Mouse (Mus musculus) lung, embryonic 16.5 days (tissue): ENCODE data around the gene Neo1. TPM values are rescaled to one million over a fixed set of nuclear protein-coding genes. Genes with fewer than 3 reads are reported as not detected.

Experiments used
- ATAC-seq: fragments of 200-750 bp; cut with Nextera tagmentation; 2 replicates; pipeline ENCODE4 v1.8.0; 2017; ENCODE audit warnings: low read depth, mild to moderate bottlenecking, moderate library complexity
- H3K27ac ChIP-seq: fragments of 300-500 bp; sonication (generic); 2 replicates; pipeline ENCODE4 v1.5.1; 2014; ENCODE audit warnings: mild to moderate bottlenecking, control low read depth, low read length
- H3K27me3 ChIP-seq: fragments of 300-500 bp; sonication (generic); 2 replicates; pipeline ENCODE4 v1.6.1; 2014; ENCODE audit warnings: low read depth, low read length, mixed read lengths; ENCODE audit not compliant: control insufficient read depth, insufficient read depth
- H3K36me3 ChIP-seq: fragments of 300-500 bp; sonication (generic); 2 replicates; pipeline ENCODE4 v1.6.1; 2014; ENCODE audit warnings: low read length; ENCODE audit not compliant: control insufficient read depth, insufficient read depth
- H3K4me1 ChIP-seq: fragments of 300-500 bp; sonication (generic); replicated peaks from 2 replicates; pipeline ENCODE4 v1.6.1; 2014; ENCODE audit warnings: low read length, mixed read lengths; ENCODE audit not compliant: control insufficient read depth, insufficient read depth
- H3K4me2 ChIP-seq: fragments of 300-500 bp; sonication (generic); 2 replicates; pipeline ENCODE4 v1.6.1; 2014; ENCODE audit warnings: low read depth, low read length, control low read depth
- H3K4me3 ChIP-seq: fragments of 300-500 bp; sonication (generic); 2 replicates; pipeline ENCODE4 v1.5.1; 2014; ENCODE audit warnings: mild to moderate bottlenecking, low read length, control low read depth
- H3K9ac ChIP-seq: fragments of 300-500 bp; sonication (generic); 2 replicates; pipeline ENCODE4 v1.6.1; 2014; ENCODE audit warnings: low read length, control low read depth
- H3K9me3 ChIP-seq: fragments of 300-500 bp; sonication (generic); 2 replicates; pipeline ENCODE4 v1.6.1; 2016; ENCODE audit warnings: low read length; ENCODE audit not compliant: control insufficient read depth
- WGBS: fragments of 180-500 bp; shearing (Covaris S2); extraction: QIAGEN DNeasy Blood & Tissue Kit; methylation state at CpG from one replicate; pipeline ENCODE4 v1.1.7; 2014; 5-methylcytosine and 5-hydroxymethylcytosine counted together
- polyA plus RNA-seq: library from polyadenylated mRNA; unstranded; fragments of >200 nt; fragmentation: Nextera tagmentation; extraction: Ambion mirVana; gene quantifications from 2 replicates; pipeline ENCODE4 v1.2.1, GENCODE M21; 2015

Gene Neo1
- 38.9 and 39.1 TPM in 2 replicates for polyA plus RNA-seq

DNA sequence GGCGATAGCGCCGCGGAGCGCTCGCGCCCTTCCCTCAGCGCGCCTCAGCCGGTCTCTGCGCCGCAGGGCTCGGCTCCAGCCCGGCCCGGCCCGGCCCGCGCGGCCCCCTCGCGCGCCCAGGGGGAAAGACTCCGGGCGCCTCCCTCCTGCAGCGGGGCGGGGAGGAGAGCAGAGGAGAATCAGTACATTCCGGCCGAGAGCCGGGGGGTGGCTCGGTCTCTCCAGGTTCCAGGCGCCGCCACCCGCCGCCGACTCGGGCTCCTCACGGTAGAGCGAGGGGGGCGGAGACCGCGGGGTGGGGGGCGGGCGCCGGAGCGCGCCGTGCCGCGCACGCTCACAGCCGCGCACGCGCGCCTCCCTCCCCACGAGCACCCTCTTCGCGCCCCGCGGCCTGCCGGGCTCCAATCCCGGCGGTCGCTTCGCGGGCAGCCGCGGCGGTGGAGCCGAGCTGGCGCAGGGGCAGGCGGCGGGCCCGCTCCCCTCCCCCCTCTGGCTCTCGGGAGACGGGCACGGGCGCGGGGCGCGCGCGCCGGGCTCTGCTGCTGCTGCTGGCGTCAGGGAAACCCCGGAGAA is at the start of gene Neo1:
Gene Neo1, minus strand, starts transcription at position 283 of the 573 bp plus-strand sequence.
- 0% methylated on average over 26 of the region's 86 CpGs for WGBS

DNA sequence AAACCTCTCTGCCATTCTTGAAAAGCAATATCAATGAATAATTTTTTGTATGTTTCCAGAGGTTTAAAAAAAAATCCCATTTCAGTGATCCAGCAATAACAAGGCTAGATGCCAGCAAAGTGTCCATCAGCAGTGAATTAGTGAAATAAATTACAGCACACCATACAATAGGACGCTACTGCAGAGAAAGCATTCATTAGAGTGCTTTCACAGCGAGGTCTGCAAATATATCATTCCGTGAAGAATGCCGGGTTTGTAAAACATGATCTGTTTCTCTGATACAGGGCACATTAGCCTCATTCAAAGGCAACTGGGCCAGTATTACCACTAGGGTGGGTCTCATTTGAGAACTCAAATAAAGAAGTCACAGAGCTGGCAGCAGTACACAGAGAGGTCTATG is 39.4 kb upstream of the Neo1 start:
- 65% methylated on average over 4 of the region's 4 CpGs for WGBS
- Histone ChIP-seq H3K9ac (no peak overlapping the region), H3K36me3 (no peaks in the 10 kb centered on the region), H3K4me1 (peaks cover 17% of the 10 kb centered on the region), H3K27ac (no peak overlapping the region), H3K27me3 (no peaks in the 10 kb centered on the region), H3K9me3 (no peaks in the 10 kb centered on the region), H3K4me3 (no peak overlapping the region), H3K4me2 (no peak overlapping the region)
- ATAC-seq = no peak

More for the DNA sequence above, at the start of gene Neo1:
- no peaks in the 10 kb centered on the region for H3K36me3 ChIP-seq
- peak; percentile 92 for ATAC-seq
- H3K4me2 ChIP-seq = peak within 1 kb of the TSS; percentile 77
- peaks cover 9% of the 10 kb centered on the region; the same call in 1 of the 2 replicates for H3K4me1 ChIP-seq
- H3K9ac ChIP-seq = peak within 1 kb of the TSS; percentile 97
- peak within 1 kb of the TSS; percentile 71 for H3K4me3 ChIP-seq
- H3K27me3 ChIP-seq = no peaks in the 10 kb centered on the region
- H3K27ac ChIP-seq = peak within 1 kb of the TSS; percentile 100
- H3K9me3 ChIP-seq = no peaks in the 10 kb centered on the region

DNA sequence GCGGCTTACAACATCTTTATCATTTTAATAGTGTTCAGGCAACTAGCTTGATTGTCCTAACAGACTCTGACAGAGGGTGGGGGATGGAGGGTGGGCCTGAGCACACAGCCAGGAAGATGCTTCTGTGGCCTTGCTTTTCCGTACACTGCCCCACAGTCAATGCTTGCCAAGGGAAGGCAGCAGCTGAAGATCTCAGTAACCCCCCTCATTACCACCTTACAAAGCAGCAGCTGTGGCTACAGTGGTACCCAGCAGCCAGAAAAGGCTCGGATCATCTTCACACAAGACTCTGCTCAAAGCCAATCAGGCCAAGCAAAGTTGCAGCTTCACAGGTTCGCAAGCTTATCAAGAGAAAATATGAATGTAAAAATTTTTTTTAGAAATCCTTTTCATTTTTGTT is 37.6 kb upstream of the Neo1 start:
- Histone ChIP-seq H3K9ac (no peak overlapping the region), H3K9me3 (no peaks in the 10 kb centered on the region), H3K27me3 (no peaks in the 10 kb centered on the region), H3K4me2 (no peak overlapping the region), H3K27ac (no peak overlapping the region), H3K4me1 (peaks cover 17% of the 10 kb centered on the region), H3K36me3 (no peaks in the 10 kb centered on the region), H3K4me3 (no peak overlapping the region)
- 79% methylated on average over 4 of the region's 4 CpGs for WGBS
- ATAC-seq = no peak

DNA sequence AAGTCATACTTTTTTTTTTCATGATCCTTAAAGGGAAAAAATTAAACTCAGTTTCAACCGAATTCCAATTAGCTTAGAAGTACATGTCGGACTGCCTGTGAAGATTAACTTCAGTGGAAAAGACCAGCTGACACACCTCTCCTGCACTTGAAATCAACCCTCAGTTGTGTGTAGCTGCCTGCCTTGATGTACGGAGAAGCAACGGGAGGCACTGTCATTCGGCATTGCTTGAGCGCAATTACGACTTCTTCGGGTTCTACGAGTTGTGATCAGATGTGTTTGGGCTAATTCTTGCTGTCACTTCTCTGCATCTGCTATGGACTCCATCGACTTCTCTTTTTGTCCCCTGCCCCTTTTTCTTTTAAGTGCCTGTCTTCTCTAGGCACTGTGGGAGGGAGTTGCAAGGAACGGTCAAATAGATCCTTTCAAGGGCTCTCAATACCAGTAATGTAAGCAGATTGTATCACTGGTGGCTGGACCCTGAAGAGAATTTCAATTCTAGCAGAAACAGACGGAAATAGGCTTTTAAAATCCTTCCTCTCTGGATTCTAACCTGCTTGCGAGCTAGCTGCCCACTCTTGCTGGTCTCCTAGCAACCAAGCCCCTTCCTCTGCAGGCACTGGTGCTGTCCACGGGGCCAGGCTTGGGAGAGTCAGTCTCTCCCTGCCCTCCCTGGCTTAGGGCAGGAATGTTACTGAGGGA is 36.0 kb upstream of the Neo1 start:
- Histone ChIP-seq H3K4me2 (peak overlapping the region; percentile 24), H3K4me3 (peak overlapping the region; percentile 8; the same call in 1 of the 2 replicates), H3K9me3 (no peaks in the 10 kb centered on the region), H3K36me3 (no peaks in the 10 kb centered on the region), H3K9ac (no peak overlapping the region), H3K27me3 (no peaks in the 10 kb centered on the region), H3K27ac (no peak overlapping the region), H3K4me1 (peaks cover 17% of the 10 kb centered on the region)
- ATAC-seq = no peak
- 14% methylated on average over 14 of the region's 14 CpGs for WGBS

DNA sequence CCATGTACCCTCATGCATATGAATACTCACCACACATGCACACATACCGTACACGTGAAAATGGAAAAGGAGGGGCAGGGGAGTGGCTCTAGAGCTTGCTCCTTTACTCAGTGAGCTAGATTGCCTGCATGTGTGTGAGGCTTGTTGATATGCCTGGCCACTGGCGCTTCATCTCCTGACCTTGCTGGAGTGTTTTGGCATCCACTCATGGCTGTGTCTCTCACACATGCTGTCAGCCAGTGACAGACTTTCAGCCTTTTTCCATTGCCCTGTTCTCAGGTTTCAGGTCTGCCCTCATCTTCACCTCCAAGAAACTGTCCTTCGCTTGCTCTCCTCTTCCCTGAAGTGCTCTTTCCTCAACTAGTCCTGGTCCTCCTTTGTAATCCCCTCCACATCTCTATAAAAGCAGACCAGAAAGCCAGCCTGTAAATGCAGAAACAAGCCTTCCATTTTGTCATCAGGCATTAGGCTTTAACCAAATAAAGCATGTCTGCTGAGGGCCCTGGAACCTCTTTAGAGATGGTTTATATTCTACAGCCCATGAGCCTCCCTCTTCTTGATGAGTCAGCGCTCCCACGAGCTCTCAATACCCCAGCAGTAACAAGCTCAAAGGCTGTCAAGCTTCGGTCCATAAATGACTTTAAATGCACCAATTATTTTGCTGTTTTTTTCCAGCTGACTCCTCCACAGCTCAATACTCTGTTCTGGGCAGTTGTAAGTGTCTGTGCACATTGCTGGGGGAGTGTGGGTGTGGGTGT is 35.2 kb upstream of the Neo1 start:
- ATAC-seq = peak; percentile 67
- Histone ChIP-seq H3K27ac (0 out of 2 replicates have a peak overlapping the region, but pooled peaks have one; percentile 33), H3K9ac (no peak overlapping the region), H3K36me3 (no peaks in the 10 kb centered on the region), H3K4me2 (no peak overlapping the region), H3K27me3 (no peaks in the 10 kb centered on the region), H3K4me3 (no peak overlapping the region), H3K4me1 (peaks cover 20% of the 10 kb centered on the region), H3K9me3 (no peaks in the 10 kb centered on the region)
- WGBS = 17% methylated on average over 7 of the region's 7 CpGs

DNA sequence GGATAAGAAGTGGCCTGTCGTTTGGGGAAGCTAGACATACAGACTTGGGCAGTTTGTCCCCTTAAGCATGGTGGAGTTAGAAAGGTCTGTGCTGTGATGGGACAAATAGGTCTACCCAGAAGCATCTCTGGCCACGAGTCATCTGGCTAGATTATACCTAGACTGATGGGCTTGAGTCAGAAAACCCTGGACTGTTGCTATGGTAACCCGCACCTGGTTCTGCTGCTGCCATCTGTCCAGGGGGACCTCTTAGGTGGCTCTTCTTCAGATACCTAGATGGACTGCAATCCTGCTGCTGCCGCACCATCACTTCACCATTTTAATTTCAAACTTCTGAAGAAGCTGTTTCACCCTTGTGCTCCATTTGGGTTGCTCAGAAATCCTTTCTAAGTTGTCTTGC is 34.0 kb upstream of the Neo1 start:
- H3K4me2 ChIP-seq = no peak overlapping the region
- H3K27ac ChIP-seq = no peak overlapping the region
- whole genome bisulfite sequencing = 79% methylated on average over 4 of the region's 4 CpGs
- peaks cover 26% of the 10 kb centered on the region for H3K4me1 ChIP-seq
- no peak overlapping the region for H3K9ac ChIP-seq
- H3K9me3 ChIP-seq = no peaks in the 10 kb centered on the region
- no peak overlapping the region for H3K4me3 ChIP-seq
- H3K27me3 ChIP-seq = no peaks in the 10 kb centered on the region
- no peaks in the 10 kb centered on the region for H3K36me3 ChIP-seq
- ATAC-seq = no peak

DNA sequence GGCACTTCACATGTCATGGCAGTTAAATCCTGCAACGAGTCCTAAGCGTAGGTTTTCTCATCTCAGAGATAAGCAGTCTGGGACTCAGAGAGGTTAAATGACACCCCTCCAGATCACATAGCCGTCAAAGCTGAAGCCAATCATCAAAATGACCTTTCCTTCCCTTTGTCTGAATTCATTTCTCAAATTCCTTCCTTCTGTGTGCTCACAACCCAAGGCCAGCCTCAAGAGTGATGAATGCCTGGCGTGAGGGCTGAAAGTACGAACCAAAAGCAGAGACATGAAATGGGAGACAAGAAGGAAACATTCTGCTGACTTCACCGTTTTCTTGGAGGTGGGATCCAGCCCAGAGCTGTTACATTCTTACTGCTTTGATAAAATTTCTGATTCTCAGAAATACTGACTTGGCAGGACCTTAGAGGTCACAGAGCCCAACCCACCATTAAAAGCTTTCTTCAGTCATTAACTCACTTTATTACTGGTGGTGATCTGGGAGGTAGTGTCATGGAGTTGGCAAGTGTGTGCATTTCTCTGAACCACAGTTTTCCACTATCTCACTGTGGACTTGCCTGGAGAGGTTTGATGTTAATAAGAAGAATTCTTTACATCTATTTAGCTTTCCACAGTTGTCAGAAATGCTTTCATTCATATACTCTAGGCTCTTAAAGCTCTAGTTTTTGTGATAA is 29.5 kb upstream of the Neo1 start:
- H3K9ac ChIP-seq = no peak overlapping the region
- H3K4me2 ChIP-seq = no peak overlapping the region
- ATAC-seq = no peak
- H3K9me3 ChIP-seq = no peaks in the 10 kb centered on the region
- H3K4me1 ChIP-seq = peaks cover 9% of the 10 kb centered on the region
- H3K27ac ChIP-seq = no peak overlapping the region
- no peaks in the 10 kb centered on the region for H3K27me3 ChIP-seq
- H3K36me3 ChIP-seq = no peaks in the 10 kb centered on the region
- no peak overlapping the region for H3K4me3 ChIP-seq
- 31% methylated on average over 6 of the region's 6 CpGs for WGBS

DNA sequence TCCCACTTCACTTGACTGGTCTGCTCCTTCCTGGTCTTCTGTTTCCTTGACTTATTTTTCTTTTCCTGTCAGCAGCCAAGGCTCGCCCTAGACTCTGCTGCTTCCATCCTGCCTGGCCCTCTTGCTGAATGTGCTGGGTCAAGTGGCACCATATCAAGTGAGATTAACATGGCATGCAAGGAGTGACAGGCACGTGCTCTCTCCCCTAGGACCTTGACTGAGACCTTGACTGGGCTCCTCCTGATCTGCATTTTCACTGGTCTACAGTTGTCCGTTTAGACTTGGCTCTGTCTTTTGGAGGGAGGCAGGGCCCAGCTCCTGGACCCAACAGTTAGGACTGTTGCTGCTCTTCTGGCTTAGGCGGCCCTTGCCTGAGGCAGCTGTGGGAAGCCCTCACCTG is 26.2 kb upstream of the Neo1 start:
- H3K36me3 ChIP-seq = no peaks in the 10 kb centered on the region
- no peak overlapping the region for H3K4me3 ChIP-seq
- peaks cover 9% of the 10 kb centered on the region for H3K4me1 ChIP-seq
- no peaks in the 10 kb centered on the region for H3K9me3 ChIP-seq
- no peak for ATAC-seq
- H3K9ac ChIP-seq = no peak overlapping the region
- no peak overlapping the region for H3K4me2 ChIP-seq
- H3K27me3 ChIP-seq = no peaks in the 10 kb centered on the region
- H3K27ac ChIP-seq = no peak overlapping the region
- WGBS = 36% methylated on average over 4 of the region's 4 CpGs
